Mouse (Mus musculus) B cell, adult 2 months (primary cell): ENCODE results near the gene Abtb1.

Experiments
- DNase-seq, 2 experiments: peaks; one replicate each; pipeline ENCODE4 v3.0.0; 2022

Abtb1 gene

DNA sequence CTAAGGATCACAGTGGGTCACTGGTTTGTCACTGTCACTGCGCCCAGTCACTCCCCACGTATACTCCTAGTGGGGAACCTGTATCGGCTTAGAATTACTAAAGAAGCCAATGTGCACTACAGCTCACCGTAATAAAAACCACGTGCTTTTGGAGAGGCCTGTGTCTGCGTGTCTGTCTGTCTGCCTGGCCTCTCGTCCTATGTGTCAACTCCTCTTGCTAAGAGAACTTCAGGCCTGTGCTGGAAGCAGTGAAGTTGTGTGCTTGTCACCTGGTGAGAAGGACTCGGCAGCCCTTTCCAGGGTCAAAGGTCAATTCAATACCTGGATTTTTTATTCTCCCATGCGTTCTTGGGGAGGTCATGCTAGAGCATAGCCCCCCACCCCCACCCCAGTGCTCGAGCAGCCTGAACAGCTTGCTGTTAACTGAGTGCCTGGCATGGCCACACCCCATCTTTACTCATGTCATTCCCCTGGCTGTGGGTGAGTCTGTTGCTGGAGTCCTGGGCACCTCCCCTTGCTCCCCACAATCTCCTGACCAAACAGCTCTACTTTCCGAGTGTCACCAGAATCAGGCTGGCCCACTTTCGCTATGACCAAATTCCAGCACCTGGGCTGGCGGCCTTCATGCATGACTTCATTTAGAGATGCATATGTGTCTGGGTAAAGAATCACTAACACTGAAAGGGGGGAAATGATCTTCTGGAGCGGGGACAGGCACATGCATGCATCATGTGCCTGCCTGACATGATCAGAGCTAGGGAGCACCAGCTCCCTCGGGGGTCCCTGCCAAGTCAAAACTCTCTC, 13.4 kb downstream of the Abtb1 start:
- no peak for DNase-seq

DNA sequence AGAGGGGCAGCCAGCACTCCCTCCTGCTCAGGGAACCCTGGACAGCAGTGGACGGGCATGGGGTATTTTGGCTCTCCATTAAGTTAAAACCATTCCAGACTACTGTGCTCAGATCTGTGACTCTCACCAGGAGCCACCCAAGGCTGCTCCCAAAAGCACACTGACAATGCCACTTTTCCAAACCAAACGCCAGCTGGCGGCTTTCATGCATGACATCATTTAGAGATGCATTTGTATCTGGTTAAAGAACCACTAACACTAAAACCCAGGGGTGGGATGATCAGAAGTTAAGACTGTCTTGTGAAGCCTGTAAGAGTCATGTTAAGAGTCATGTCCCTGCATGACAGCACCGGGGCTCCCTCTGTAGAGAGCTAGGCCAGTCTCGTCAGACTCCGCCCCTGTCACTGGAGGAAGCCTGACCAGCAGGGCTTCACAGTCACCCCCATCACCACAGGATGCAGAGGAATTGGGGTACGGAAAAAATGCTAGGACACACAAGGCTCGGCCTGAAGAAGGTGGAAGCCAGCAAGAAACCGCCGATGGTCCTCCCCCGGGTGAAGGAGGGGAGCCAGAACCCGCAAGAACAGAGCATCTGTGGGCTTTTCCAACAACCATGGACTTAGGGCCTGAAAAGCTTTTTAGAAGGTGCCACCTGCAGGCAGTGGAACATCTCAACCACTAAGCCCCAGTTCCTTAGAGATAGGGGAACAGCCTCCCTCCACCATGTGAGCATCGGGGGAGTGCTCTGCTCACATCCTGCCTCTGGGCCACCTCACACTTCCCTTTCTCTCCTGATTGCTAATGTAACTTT, 14.2 kb downstream of the Abtb1 start:
- no peak for DNase-seq

DNA sequence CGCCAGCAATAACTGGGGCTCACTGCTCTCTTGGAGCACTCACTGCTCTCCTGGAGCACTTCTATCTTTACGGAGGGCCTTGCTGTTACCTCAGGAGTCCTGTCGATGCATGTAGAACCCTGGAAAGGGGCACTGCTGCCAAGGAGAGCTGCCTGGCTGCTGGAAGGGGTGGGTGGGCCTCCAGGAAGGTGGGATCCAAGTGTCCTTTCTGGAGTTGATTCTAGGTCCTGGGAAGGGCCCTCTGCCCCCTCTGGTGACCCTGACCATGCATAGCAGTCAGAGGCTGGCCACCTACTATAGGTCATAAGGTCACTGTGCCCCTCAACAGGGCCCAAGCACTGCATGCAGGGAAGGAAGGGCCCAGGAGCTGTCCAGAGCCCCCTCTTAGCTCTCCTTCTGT, 14.8 kb downstream of the Abtb1 start:
- no peak for DNase-seq

DNA sequence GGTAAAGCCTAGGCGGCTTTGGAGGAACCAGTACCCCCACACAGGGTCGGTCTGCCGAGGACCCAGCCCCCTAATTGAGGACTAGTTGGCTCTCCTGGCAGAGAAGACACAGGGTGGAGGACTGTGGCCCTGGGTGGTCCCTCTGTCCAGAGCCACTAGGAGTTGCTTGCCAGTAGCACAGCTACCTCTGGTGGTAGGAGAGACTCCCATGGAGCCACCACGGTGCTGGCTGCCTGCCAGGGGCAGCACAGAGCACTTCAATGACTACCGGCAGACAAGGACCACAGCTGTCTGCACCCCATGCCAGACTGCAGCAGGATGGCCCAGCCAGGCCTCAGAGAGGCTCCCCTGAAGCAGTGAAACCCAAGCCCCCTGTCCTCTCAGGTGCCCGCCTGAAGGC, 15.2 kb downstream of the Abtb1 start:
- DNase-seq: no peak

DNA sequence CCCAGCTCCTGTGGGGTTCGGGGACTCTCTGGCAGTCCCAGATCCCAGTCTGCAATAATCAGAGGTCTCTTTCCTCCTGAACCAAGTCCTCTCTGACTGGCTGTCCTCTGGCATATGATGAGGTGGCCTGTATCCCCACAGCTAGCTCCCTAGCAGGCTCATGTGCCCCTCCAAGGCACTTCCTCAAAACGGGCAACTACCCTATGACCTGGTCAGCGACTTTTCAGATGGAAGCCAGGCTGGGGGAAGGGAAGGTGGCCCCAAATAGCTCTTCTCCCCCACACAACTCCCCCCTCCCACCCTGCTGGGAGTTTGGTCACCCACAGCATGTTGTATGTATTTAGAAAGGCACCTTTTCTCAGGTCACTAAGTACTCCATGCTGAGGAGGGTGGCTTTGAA, 15.7 kb downstream of the Abtb1 start:
- no peak for DNase-seq

DNA sequence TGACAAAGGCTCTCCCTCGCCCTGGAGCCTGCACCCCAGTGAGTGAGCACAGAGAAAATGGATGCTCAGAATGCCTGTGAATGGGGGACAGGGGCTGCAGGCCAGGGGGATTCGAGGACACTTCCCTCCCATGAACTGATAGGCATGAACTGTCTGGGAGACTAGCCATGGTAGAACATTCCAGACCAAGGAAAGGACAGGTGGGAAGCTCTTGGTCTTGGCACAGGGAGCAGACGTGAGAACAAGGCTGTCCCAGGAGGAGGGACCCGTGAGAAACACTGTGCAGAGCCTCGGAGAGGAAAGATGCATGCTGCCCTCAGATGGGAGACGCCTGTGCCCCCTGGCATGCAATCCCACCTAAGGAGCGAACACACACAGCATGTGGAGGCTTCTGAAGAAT, 17.6 kb downstream of the Abtb1 start:
- DNase-seq: no peak

DNA sequence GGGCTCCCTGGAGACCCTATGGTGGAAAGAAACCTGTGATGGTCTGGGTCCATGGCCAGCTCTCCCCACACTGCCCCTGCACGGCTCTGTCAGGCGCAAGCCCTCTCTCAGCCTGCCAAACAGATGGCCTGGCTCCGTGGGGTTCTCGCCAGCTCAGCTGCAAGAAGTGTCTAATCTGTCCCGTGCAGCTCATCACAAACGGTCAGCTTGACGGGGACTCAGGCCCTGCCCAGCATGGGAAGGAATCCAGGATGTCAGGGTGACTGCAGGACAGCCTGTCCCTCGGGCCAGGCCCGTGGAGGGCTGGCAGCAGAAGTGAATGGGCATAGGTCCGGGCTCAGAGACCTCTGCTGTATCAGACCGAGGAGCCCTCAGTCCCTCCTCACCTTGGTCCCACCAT, 19.9 kb downstream of the Abtb1 start:
- no peak for DNase-seq

DNA sequence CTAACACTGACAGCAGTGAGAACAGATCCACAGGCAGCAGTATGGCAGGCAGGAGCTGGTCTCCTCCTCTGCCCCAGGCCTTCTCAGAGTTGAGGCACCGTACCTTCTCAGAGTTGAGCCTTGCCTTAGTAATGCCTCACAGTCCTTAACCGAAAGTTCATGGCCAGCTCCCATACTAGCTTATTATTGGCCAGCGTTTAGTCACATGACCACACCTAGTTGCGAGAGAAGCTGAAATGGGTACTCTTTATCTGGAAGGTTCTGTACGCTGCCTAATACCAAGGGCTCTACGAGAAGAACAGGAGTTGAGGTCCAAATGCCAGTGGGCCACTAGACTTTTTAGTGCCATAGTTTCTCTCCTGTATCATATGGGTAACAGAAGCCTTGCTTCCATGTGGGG, 20.5 kb downstream of the Abtb1 start:
- no peak for DNase-seq

DNA sequence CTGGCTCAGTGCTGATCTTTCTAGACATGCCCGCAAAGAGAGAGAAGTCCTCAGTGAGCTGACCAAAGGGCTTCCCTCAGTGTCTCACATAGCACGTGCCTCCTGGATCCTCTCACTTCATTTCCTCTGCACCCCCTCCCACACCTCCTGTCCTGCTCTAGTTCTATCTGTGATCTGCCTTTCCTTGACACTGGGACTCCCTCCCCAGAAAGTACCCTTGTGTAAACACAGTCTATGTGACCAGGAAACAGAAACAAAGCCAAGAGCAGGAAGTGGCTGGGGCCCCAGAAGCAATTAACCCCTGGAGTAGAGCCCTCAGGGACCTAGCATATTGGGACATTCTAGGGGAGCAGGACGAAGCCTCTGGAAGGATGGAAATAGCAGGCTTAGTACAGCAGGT, 20.9 kb downstream of the Abtb1 start:
- no peak for DNase-seq

DNA sequence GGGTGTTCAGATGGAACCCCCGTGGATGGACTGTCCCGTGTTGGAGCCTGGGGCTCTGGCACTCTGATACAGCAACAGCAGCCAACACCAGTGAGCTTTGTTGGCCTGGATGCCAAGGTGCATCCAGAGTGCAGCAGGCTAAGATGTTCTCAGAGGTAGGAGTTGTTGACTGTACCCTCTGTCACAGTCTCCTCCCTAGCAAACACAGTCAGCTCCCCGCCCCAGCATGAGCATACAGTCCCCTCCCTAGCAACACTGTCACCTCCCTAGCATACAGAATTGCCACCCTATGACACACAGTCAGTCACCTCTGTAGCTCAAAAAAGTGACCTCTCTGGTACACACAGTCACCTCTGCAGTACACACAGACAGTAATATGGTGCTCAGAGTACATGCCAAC, 24.9 kb downstream of the Abtb1 start:
- DNase-seq: no peak

DNA sequence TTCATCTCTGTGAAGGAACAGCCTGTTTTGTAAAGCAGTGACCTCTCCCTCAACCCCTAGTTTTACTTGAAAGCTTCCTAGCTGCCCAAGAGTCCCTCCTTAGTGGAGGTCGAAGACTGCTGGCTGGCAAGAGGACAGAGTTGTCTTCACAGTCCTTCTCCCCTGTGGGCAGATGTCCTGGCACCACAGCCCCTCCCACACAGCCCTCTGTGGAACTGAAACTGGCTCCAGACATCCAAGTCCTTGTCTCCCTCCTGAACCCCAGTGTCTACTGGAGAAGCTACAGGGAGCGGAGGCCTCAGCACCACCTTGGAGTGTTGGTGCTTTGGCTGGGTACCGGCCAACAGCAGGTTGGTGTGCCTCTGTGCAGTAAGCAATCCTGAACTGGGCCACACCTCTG, 26.3 kb downstream of the Abtb1 start:
- no peak for DNase-seq

DNA sequence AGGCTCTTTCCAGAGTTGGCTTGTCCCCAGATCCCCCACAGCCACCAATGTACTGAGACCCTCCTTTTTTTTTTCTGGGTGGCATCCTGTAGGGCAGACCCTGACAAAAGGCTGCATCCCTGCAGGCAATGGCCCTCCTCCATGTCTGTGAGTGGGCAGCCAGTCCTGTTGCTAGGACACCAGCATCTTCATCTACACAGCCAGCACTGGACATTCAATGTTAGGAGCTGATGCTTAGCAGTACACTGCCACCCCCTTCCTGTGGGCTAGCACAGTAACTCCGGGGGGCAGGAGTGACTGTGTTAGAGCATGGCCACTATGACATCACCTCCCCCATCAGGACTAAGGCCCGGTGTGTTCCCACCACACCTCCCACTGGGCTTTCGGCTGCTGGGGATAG, 26.7 kb downstream of the Abtb1 start:
- no peak for DNase-seq

DNA sequence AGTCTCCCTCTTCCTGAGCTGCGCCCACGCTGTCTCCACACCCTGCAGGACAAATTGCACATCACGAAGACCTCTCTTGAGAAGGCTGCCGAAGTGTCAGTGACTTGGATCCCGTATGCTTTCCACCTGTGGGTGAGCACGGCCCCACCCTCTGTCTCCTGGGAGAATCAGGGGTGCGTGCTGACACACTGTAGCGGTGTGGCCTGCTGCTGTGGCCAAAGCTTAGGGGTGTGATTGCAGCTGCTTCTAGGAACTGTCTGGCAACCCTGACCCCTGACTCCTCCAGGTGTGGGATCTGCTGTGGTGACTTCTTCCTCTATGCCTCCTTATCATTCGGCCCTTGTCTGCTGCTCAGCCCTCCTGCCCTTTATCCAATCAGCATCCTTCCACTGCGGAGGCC, 28.0 kb downstream of the Abtb1 start:
- no peak for DNase-seq

DNA sequence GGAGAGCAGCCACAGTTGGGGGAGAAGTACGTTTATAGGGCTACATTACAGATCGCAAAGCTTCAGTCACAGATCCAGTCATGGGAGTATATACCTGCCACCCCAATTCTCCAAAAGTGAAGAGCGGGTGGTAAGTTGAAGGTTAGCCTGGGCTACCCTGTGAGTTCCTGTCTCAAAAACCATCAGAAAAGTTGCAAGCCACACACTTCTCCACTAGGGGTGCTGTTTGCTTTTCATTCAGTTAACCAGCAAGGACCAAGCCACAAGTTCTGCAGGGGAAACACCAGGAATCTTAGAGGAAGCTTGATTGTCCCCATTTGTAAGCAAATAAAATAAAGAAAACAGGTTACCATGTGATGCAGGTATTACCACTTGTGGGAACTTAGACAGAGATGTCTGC, 28.9 kb downstream of the Abtb1 start:
- peak; percentile 59 to 66 for DNase-seq

DNA sequence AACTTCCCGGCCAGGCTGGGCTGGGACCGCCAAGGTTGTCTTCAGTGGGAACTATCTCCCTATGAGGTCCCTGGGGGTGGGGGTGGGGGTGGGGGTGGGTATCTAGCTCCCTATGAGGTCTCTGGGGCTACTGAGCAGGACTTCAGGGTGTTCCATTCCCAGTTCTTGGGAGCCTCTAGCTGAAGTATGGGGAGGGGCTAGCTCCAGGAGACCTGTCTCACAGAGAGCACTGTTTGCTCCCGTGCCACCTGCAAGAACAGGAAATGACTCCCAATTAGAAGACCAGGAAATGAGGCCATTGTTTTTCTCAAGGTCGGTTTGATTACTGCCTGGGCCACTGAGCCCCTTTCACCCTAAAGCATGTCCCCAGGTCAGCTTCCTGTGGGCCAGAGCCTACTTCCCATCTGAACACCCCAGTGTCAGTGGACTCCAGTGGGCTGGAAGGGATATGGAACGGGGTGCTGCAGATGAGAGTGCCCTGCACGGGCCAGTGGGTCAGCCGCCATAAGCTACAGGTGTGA, 29.8 kb downstream of the Abtb1 start:
- DNase-seq: peak in 1 of 2 experiments; percentile 18

DNA sequence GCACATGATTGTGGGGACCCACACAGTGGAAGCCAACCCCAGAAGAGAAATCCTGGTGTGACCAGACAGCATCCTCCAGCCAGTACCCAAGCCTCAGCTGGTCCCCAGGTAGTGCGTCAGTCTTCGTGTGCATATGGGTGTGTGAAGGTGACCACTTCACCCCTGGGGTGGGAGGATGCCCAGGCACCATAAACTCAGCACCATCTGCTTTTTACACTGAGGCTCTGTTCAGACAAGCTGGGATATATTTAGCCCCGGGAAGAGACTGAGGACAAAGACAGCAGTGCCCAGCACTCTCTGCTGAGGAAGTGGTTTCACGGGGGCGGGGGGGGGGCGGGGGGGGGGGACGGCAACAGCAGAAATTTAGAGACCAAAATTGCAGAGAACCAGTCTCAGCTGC, 30.4 kb downstream of the Abtb1 start:
- DNase-seq: peak in 1 of 2 experiments; percentile 15

DNA sequence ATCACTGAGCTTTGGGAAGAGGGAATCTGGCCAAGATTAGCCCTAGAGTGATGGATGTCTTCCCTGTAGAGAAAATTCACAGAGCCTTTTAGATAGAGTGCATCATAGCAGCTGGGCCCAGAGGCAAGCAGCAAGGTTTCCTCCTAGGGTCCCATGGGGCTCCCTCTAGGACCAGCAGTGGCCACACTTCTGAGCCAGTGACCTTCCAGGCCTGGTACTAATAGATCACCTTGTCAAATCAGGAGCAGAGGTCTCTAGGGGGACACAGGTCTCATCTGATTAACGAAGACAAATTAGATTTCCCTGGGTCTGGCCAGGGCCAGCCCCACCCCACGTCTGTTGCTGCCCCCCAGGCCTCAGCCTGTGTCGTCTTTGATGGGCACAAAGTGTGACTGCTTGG, 31.5 kb downstream of the Abtb1 start:
- no peak for DNase-seq

DNA sequence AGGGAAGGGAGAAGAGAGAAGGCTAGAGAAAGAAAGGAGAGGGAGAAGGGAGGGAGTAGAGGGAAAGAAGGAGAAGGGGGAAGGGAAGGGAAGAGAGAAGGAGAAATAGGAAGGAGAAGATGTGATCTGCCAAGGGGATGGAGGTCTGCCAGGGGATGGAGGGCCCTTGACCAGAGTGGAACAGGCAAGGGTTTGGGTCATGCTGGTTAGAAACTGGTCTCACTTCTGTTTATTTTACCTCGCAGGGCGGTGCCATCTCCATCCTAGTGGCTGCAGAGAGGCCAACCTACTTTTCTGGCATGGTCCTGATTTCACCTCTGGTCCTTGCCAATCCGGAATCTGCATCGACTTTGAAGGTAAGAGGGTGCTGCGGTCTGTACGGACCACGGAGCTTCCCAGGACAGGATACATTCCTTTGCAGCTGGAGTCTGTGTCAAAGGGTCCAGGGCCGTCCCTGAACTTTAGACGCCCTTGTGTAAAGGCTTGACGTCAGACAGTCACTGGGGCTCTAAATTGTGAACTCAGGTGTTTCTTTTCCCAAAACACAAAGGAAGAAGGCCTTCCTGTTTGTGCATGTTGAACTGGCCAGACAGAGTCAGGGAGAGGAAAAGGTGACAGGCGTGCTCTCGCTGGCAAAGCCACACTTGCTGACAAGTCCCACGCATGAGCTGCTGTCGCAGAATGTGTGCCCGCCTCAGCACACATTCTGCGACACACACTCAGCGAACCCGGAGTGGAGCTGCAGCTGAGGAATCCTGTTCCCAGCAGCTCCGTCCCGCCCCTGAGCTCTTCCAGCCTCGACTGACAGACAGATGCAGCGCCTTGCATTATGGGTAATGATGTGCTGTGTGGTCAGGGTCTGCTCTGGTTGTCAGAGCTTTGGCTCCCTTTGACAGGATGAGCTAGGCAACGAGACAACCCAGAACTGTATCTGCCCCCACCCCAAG, 32.4 kb downstream of the Abtb1 start:
- no peak for DNase-seq

DNA sequence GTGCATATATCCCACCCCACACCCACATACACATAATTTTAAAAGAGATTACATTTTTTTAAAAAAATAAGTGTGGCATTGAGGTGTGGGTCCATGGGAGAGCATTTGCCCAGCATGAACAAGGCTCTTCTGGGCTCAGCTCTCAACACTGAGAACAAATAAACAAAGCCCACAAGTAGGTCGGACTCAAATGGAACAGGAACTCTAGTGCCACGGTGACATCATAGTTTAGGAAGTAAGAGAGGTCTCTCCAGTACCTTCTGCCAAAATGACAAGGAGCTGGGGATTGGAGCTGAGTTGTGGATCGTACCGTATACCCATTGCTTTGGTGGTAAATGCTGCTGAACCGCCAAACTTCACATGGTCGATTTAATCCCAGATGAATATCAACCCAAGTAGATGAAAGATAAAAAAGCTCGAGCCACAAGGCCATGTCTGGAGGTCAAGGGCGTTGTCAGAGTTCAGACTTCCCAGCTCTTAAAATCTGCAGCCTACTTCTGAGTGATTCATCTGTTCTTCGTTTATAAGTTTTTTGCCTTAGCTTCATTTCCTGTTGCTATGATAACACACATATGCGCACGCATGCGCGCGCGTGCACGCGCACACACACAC, 36.7 kb downstream of the Abtb1 start:
- no peak for DNase-seq

DNA sequence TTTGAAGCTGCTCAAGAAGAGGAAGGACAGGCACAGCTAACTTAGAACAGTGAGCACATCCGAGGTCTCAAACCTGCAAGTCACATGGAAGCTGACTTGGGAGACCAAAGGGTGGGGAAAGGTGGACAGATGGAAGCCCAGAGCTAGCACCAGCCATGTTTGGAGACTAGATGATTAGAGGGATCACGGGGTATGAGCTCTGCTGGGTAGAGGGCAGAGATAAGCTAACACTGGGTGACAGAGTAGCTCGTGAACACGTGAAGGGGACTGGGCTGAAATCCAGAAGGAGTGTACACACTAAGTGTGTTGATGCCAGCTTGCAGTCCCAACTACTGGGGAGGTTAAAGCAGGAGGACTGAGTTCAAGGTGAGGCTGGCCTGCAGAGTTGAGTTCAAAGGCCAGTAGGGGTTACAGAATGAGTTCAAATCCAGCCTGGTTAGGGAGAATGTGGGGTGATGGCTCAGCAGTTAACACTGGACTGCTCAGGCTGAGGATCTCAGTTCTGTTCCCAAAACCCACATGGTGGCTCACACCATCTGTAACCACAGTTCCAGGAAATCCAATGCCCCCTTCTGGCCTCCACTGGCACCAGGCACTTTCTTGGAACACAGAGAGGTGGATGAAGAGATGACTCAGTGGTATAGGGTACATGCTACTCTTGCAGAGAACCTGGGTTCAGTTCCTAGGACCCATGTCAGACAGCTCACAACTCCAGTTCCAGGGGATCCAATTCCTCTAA, 37.7 kb downstream of the Abtb1 start:
- no peak for DNase-seq

DNA sequence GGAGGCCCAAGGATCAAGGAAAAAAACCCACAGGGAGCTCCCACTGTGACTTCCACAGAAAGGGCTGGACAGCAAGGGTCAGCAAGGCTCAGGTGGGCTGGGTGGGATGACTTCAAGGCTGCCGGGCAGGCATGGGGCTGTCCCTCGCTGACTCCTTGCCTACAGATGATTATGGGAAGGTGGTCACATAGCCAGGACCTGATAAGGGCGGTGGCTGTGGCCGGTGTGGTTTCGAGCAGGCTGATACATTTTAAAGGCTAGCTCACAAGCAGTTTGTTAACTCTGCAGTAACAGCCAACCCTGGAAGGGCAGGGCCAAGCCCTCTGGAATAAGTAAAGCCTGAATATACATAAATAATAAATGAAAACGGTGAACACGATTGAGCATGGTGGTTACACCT, 38.7 kb downstream of the Abtb1 start:
- no peak for DNase-seq

DNA sequence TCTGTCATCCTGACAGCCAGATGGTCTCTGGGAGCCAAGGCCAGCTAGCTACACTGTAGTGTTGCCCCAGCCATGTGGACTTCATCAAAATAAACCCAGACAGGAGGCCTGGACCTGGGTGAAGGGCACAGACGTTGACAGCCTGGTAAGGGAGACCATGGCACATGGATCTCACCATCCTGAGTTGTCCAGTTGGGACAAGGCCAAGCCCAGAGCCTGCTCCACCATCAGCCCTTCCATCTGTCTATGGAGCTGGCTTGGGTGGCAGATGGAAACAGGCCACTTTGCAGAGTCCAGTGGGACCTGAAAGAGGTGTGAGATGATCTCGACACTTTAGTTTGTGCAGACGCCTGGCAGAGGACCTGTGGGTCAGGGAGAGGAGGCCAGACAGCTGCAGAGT, 41.0 kb downstream of the Abtb1 start:
- DNase-seq: no peak
